Mouse (Mus musculus): ENCODE results near the gene Zfand2b. TPM values are rescaled to one million over a fixed set of nuclear protein-coding genes. Genes with fewer than 3 reads are reported as not detected.

Gene Zfand2b
- polyA plus RNA-seq, 1 experiment: 43.4 TPM

GRCm38 (mm10) chr1:75155837-75156236 lies 12.6 kb upstream of the Zfand2b start:
- TF ChIP-seq E2F4 (IDR thresholded peaks at IDR 0.05; ENCODE audit: insufficient read depth) (no peak), SRF (IDR thresholded peaks at IDR 0.05; ENCODE audit: control insufficient read depth, insufficient read length, low read depth) (no peak), MYOD1 (IDR thresholded peaks at IDR 0.05; ENCODE audit: control insufficient read depth in 1 of 3, insufficient read length in 2 of 3, low read depth in 2 of 3) (no peak), MYOG (IDR thresholded peaks at IDR 0.05; ENCODE audit: control insufficient read depth in 1 of 3, insufficient read depth in 1 of 3, insufficient read length in 2 of 3, low read depth in 2 of 3) (no peak), CEBPB (IDR thresholded peaks at IDR 0.05; ENCODE audit: insufficient read depth, poor library complexity, severe bottlenecking) (no peak), MAX (IDR thresholded peaks at IDR 0.05; ENCODE audit: low read depth) (no peak), REST (IDR thresholded peaks at IDR 0.05; ENCODE audit: insufficient read depth, insufficient read length) (no peak), POLR2A (IDR thresholded peaks at IDR 0.05; ENCODE audit: insufficient read length, low read depth) (no peak), TCF3 (IDR thresholded peaks at IDR 0.05; ENCODE audit: insufficient read length, low read depth) (no peak), USF1 (IDR thresholded peaks at IDR 0.05; ENCODE audit: low read depth) (no peak), POLR2AphosphoS2 (IDR thresholded peaks at IDR 0.05; ENCODE audit: insufficient read length, low read depth) (no peak), TCF12 (IDR thresholded peaks at IDR 0.05; ENCODE audit: insufficient read depth, poor library complexity, severe bottlenecking) (no peak)
- H3K4me2 ChIP-seq (ENCODE audit: low read depth): no peak overlapping the region
- no peak overlapping the region for H3K4me3 ChIP-seq
- H3ac ChIP-seq (ENCODE audit: control insufficient read depth, insufficient read length): no peak overlapping the region
- H3K36me3 ChIP-seq (ENCODE audit: control insufficient read depth, insufficient read depth): no peaks in the 10 kb centered on the region
- H3K79me2 ChIP-seq (ENCODE audit: control insufficient read depth, insufficient read depth): no peaks in the 10 kb centered on the region
- no peaks in the 10 kb centered on the region for H3K27me3 ChIP-seq (ENCODE audit: control insufficient read depth, insufficient read depth, insufficient read length)

GRCm38 (mm10) chr1:75158990-75159389 lies 9.5 kb upstream of the Zfand2b start:
- TF ChIP-seq CEBPB (IDR thresholded peaks at IDR 0.05; ENCODE audit: insufficient read depth, poor library complexity, severe bottlenecking): no peak
- TF ChIP-seq TCF3 (IDR thresholded peaks at IDR 0.05; ENCODE audit: insufficient read length, low read depth): no peak
- no peaks in the 10 kb centered on the region for H3K79me2 ChIP-seq (ENCODE audit: control insufficient read depth, insufficient read depth)
- no peaks in the 10 kb centered on the region for H3K27me3 ChIP-seq (ENCODE audit: control insufficient read depth, insufficient read depth, insufficient read length)
- H3ac ChIP-seq (ENCODE audit: control insufficient read depth, insufficient read length): no peak overlapping the region
- H3K4me3 ChIP-seq: no peak overlapping the region
- no peak overlapping the region for H3K4me2 ChIP-seq (ENCODE audit: low read depth)
- H3K36me3 ChIP-seq (ENCODE audit: control insufficient read depth, insufficient read depth): no peaks in the 10 kb centered on the region

GRCm38 (mm10) chr1:75159540-75160255 lies 8.7 kb upstream of the Zfand2b start:
- TF ChIP-seq CEBPB (IDR thresholded peaks at IDR 0.05; ENCODE audit: insufficient read depth, poor library complexity, severe bottlenecking): no peak
- TF ChIP-seq MAX (IDR thresholded peaks at IDR 0.05; ENCODE audit: low read depth): no peak
- no peak for TF ChIP-seq POLR2AphosphoS2 (IDR thresholded peaks at IDR 0.05; ENCODE audit: insufficient read length, low read depth)
- H3K27me3 ChIP-seq (ENCODE audit: control insufficient read depth, insufficient read depth, insufficient read length): no peaks in the 10 kb centered on the region
- no peaks in the 10 kb centered on the region for H3K79me2 ChIP-seq (ENCODE audit: control insufficient read depth, insufficient read depth)
- no peak overlapping the region for H3ac ChIP-seq (ENCODE audit: control insufficient read depth, insufficient read length)
- no peak overlapping the region for H3K4me2 ChIP-seq (ENCODE audit: low read depth)
- H3K4me3 ChIP-seq: no peak overlapping the region
- H3K36me3 ChIP-seq (ENCODE audit: control insufficient read depth, insufficient read depth): no peaks in the 10 kb centered on the region

- Histone ChIP-seq H3ac (ENCODE audit: control insufficient read depth, insufficient read length) (no peak overlapping the region), H3K79me2 (ENCODE audit: control insufficient read depth, insufficient read depth) (no peaks in the 10 kb centered on the region), H3K4me3 (no peak overlapping the region), H3K27me3 (ENCODE audit: control insufficient read depth, insufficient read depth, insufficient read length) (no peaks in the 10 kb centered on the region), H3K36me3 (ENCODE audit: control insufficient read depth, insufficient read depth) (no peaks in the 10 kb centered on the region), H3K4me2 (ENCODE audit: low read depth) (no peak overlapping the region)
- TF ChIP-seq SRF (IDR thresholded peaks at IDR 0.05; ENCODE audit: control insufficient read depth, insufficient read length, low read depth) (no peak), POLR2AphosphoS2 (IDR thresholded peaks at IDR 0.05; ENCODE audit: insufficient read length, low read depth) (no peak), REST (IDR thresholded peaks at IDR 0.05; ENCODE audit: insufficient read depth, insufficient read length) (no peak), MAX (IDR thresholded peaks at IDR 0.05; ENCODE audit: low read depth) (no peak), MYOD1 (IDR thresholded peaks at IDR 0.05; ENCODE audit: control insufficient read depth in 1 of 3, insufficient read length in 2 of 3, low read depth in 2 of 3) (no peak), CEBPB (IDR thresholded peaks at IDR 0.05; ENCODE audit: insufficient read depth, poor library complexity, severe bottlenecking) (no peak), MYOG (IDR thresholded peaks at IDR 0.05; ENCODE audit: control insufficient read depth in 1 of 3, insufficient read depth in 1 of 3, insufficient read length in 2 of 3, low read depth in 2 of 3) (no peak), USF1 (IDR thresholded peaks at IDR 0.05; ENCODE audit: low read depth) (no peak), E2F4 (IDR thresholded peaks at IDR 0.05; ENCODE audit: insufficient read depth) (no peak), POLR2A (IDR thresholded peaks at IDR 0.05; ENCODE audit: insufficient read length, low read depth) (no peak), TCF12 (IDR thresholded peaks at IDR 0.05; ENCODE audit: insufficient read depth, poor library complexity, severe bottlenecking) (no peak), TCF3 (IDR thresholded peaks at IDR 0.05; ENCODE audit: insufficient read length, low read depth) (no peak)
Measured at GRCm38 (mm10) chr1:75160256-75160617, 8.2 kb upstream of the Zfand2b start.

- H3K27me3 ChIP-seq (ENCODE audit: control insufficient read depth, insufficient read depth, insufficient read length): no peaks in the 10 kb centered on the region
- peak overlapping the region; percentile 90 for H3K4me2 ChIP-seq (ENCODE audit: low read depth)
- no peak for TF ChIP-seq E2F4 (IDR thresholded peaks at IDR 0.05; ENCODE audit: insufficient read depth)
- TF ChIP-seq MYOD1 (IDR thresholded peaks at IDR 0.05; ENCODE audit: control insufficient read depth in 1 of 3, insufficient read length in 2 of 3, low read depth in 2 of 3): no peak
- TF ChIP-seq TCF3 (IDR thresholded peaks at IDR 0.05; ENCODE audit: insufficient read length, low read depth): no peak
- no peak for TF ChIP-seq SRF (IDR thresholded peaks at IDR 0.05; ENCODE audit: control insufficient read depth, insufficient read length, low read depth)
- TF ChIP-seq TCF12 (IDR thresholded peaks at IDR 0.05; ENCODE audit: insufficient read depth, poor library complexity, severe bottlenecking): no peak
- no peak for TF ChIP-seq USF1 (IDR thresholded peaks at IDR 0.05; ENCODE audit: low read depth)
- TF ChIP-seq MAX (IDR thresholded peaks at IDR 0.05; ENCODE audit: low read depth): no peak
- no peak for TF ChIP-seq REST (IDR thresholded peaks at IDR 0.05; ENCODE audit: insufficient read depth, insufficient read length)
- H3K36me3 ChIP-seq (ENCODE audit: control insufficient read depth, insufficient read depth): peaks cover 7% of the 10 kb centered on the region
- H3K79me2 ChIP-seq (ENCODE audit: control insufficient read depth, insufficient read depth): no peaks in the 10 kb centered on the region
- peak overlapping the region; percentile 26 for H3ac ChIP-seq (ENCODE audit: control insufficient read depth, insufficient read length)
- H3K4me3 ChIP-seq: peak overlapping the region; percentile 37
Measured at GRCm38 (mm10) chr1:75168093-75168471, 364 bp upstream of the Zfand2b start.

Measured in myocyte (in vitro differentiated cells).